Mouse (Mus musculus) liver, adult 2 months (tissue): ENCODE data around the gene Tor1aip1. TPM values are rescaled to one million over a fixed set of nuclear protein-coding genes. Genes with fewer than 3 reads are reported as not detected.
A peak's percentile ranks its signal among the peaks of the same experiment; 100 is the strongest.

Experiments
- DNase-seq: peaks from one replicate; pipeline ENCODE4 v3.0.0-alpha.2; 2011; ENCODE audit warnings: low read depth, low spot score; ENCODE audit errors: extremely low read depth
- H3K27ac ChIP-seq: fragments of 200-500 bp; replicated peaks from 2 replicates; pipeline ENCODE4 v1.5.1; 2012; ENCODE audit warnings: low read depth, mild to moderate bottlenecking, control low read depth, inconsistent platforms, low read length; ENCODE audit not compliant: insufficient read depth
- H3K27me3 ChIP-seq: fragments of 200-500 bp; 2 replicates; pipeline ENCODE4 v1.6.1; 2012; ENCODE audit warnings: mild to moderate bottlenecking, moderate library complexity, low read length, inconsistent platforms; ENCODE audit not compliant: control insufficient read depth, insufficient read depth
- H3K36me3 ChIP-seq: fragments of 200-500 bp; 2 replicates; pipeline ENCODE4 v1.6.1; 2012; ENCODE audit warnings: low read length, inconsistent platforms; ENCODE audit not compliant: control insufficient read depth, insufficient read depth
- H3K4me1 ChIP-seq: fragments of 200-500 bp; 2 replicates; pipeline ENCODE4 v1.6.1; 2011; ENCODE audit warnings: low read length; ENCODE audit not compliant: control insufficient read depth, insufficient read depth
- H3K4me3 ChIP-seq: fragments of 200-500 bp; 2 replicates; pipeline ENCODE4 v1.5.1; 2011; ENCODE audit warnings: low read depth, mild to moderate bottlenecking, control low read depth, low read length, moderate library complexity; ENCODE audit not compliant: insufficient read depth
- H3K79me2 ChIP-seq: fragments of 200-500 bp; 2 replicates; pipeline ENCODE4 v1.6.1; 2012; ENCODE audit warnings: inconsistent platforms, mild to moderate bottlenecking, low read length, moderate library complexity; ENCODE audit not compliant: control insufficient read depth, insufficient read depth
- H3K9ac ChIP-seq: fragments of 200-500 bp; 2 replicates; pipeline ENCODE4 v1.6.1; 2012; ENCODE audit warnings: low read depth, mild to moderate bottlenecking, control low read depth, inconsistent platforms, low read length
- CTCF ChIP-seq: fragments of 200-500 bp; IDR thresholded peaks from 2 replicates; pipeline ENCODE4 v1.5.1; 2011; ENCODE audit warnings: low read depth, low read length, control low read depth
- POLR2A ChIP-seq: fragments of 200-500 bp; IDR thresholded peaks from 2 replicates; pipeline ENCODE4 v1.6.1; 2011; ENCODE audit warnings: low read length, control low read depth; ENCODE audit not compliant: insufficient read depth; ENCODE audit errors: extremely low read depth
- WGBS: fragments of 180-500 bp; shearing (Covaris S2); methylation state at CpG from one replicate; pipeline ENCODE4 v1.1.7; 2018; 5-methylcytosine and 5-hydroxymethylcytosine counted together
- polyA plus RNA-seq: library from polyadenylated mRNA; depleted of rRNA; stranded (reverse); fragments of >200 nt; gene quantifications from 2 replicates; pipeline ENCODE4 v1.2.3, GENCODE M21; 2012; rRNA removed
- total RNA-seq: library from RNA; depleted of rRNA; stranded (reverse); fragments of >200 nt; gene quantifications from 2 replicates; pipeline ENCODE4 v1.2.3, GENCODE M21; 2014; rRNA removed

Tor1aip1 gene
- total and polyA plus RNA-seq, 2 experiments, result 25.7 to 26.4 TPM

GRCm38 (mm10) chr1:155987625-155988024 is 48.7 kb downstream of the Tor1aip1 start:
- H3K36me3 ChIP-seq, result no peaks in the 10 kb centered on the region
- no peak for DNase-seq
- TF ChIP-seq CTCF (no peak), POLR2A (no peak)
- H3K27me3 ChIP-seq, result no peaks in the 10 kb centered on the region
- H3K27ac ChIP-seq, result no peak overlapping the region
- WGBS, result 99% methylated on average over 2 of the region's 2 CpGs
- no peak overlapping the region for H3K9ac ChIP-seq
- H3K4me1 ChIP-seq, result no peaks in the 10 kb centered on the region
- H3K4me3 ChIP-seq, result no peak overlapping the region
- H3K79me2 ChIP-seq, result no peaks in the 10 kb centered on the region

DNA sequence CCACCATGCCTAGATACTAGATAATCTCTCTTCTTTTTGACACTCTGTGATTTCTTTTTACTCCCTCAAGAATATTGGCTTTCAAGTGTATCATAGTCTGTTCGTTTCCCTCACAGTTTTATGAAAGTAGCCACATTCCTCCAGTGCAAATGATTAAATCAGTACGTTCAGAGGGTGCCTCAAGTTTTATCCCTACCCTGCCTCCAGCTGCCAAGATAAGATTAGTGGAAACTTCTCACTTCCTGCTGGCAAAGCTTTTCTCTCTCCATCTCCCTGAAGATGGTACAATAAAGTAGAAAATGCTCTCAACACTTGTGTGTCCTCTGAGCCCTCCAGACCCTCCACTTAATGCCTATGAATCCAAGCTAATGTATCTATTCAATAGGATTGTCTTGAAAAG is 61.3 kb downstream of the Tor1aip1 start:
- no peak overlapping the region for H3K9ac ChIP-seq
- H3K36me3 ChIP-seq, result no peaks in the 10 kb centered on the region
- WGBS, result 70% methylated on average over 2 of the region's 2 CpGs
- no peaks in the 10 kb centered on the region for H3K4me1 ChIP-seq
- no peak overlapping the region for H3K27ac ChIP-seq
- H3K4me3 ChIP-seq, result no peak overlapping the region
- peaks cover 7% of the 10 kb centered on the region; the same call in 1 of the 2 replicates for H3K79me2 ChIP-seq
- DNase-seq, result no peak
- H3K27me3 ChIP-seq, result no peaks in the 10 kb centered on the region
- TF ChIP-seq CTCF (no peak), POLR2A (no peak)

DNA sequence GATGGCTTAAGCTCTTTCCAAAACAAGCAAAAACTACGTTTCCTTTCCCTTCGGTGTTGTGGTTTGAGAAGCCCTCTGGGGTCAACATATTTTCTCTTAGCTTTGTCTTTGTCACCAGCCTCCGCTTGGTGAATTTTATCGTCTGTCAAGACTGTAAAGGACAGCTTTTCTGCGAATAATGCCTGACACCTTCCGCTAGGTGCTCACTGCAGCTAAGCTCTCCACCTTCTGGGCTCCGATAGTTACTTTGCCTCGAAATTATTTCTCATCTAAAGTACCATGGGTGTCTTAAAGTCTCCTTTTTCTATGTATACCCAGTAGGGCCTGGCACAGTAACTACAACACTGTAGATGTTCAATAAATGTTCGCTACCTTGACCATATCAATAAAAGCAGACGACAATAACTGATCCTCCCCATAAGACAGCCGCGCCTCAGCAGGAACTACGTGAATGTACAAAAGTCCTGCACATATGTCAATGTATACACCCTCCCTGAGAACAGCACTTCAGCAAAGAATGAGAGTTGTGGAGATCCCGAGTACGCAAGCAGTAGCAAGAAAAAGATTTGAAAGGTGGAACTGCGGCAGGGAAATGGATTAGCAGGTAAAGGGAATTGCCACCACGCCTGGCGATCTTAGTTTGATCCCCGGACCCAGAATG is 62.4 kb downstream of the Tor1aip1 start:
- WGBS, result 5% methylated on average over 19 of the region's 19 CpGs
- no peaks in the 10 kb centered on the region for H3K27me3 ChIP-seq
- H3K27ac ChIP-seq, result peak overlapping the region; percentile 88
- no peak for DNase-seq
- peaks cover 2% of the 10 kb centered on the region for H3K4me1 ChIP-seq
- TF ChIP-seq POLR2A (no peak), CTCF (peak; percentile 13; the same call in 1 of the 2 replicates)
- peak overlapping the region; percentile 73 for H3K4me3 ChIP-seq
- no peaks in the 10 kb centered on the region for H3K36me3 ChIP-seq
- H3K79me2 ChIP-seq, result peaks cover 15% of the 10 kb centered on the region; the same call in 1 of the 2 replicates
- H3K9ac ChIP-seq, result peak overlapping the region; percentile 79

- no peaks in the 10 kb centered on the region for H3K36me3 ChIP-seq
- TF ChIP-seq CTCF, result no peak
- peak; percentile 72 for TF ChIP-seq POLR2A
- 0% methylated on average over 48 of the region's 57 CpGs for WGBS
- H3K27me3 ChIP-seq, result no peaks in the 10 kb centered on the region
- H3K27ac ChIP-seq, result peak within 1 kb of the TSS; percentile 88
- H3K4me1 ChIP-seq, result peaks cover 2% of the 10 kb centered on the region
- peak within 1 kb of the TSS; percentile 98 for H3K9ac ChIP-seq
- DNase-seq, result peak; percentile 91
- peak within 1 kb of the TSS; percentile 78 for H3K4me3 ChIP-seq
- H3K79me2 ChIP-seq, result peaks cover 20% of the 10 kb centered on the region; the same call in 1 of the 2 replicates
Observed at GRCm38 (mm10) chr1:155973068-155973718, 63.1 kb downstream of the Tor1aip1 start, which contains the start of gene Cep350. Gene Cep350, minus strand, starts transcription at chr1:155973255.

- peak; percentile 63 for DNase-seq
- peak overlapping the region; percentile 98 for H3K9ac ChIP-seq
- H3K27ac ChIP-seq, result peak overlapping the region; percentile 78
- peak overlapping the region; percentile 78 for H3K4me3 ChIP-seq
- TF ChIP-seq CTCF, result no peak
- no peak for TF ChIP-seq POLR2A
- peaks cover 26% of the 10 kb centered on the region; the same call in 1 of the 2 replicates for H3K79me2 ChIP-seq
- H3K4me1 ChIP-seq, result peaks cover 5% of the 10 kb centered on the region
- no peaks in the 10 kb centered on the region for H3K27me3 ChIP-seq
- WGBS, result under 1% methylated on average over 50 of the region's 51 CpGs
- H3K36me3 ChIP-seq, result no peaks in the 10 kb centered on the region
Observed at GRCm38 (mm10) chr1:155972146-155973067, 63.9 kb downstream of the Tor1aip1 start.

Other genes starting within 250 kb of the Tor1aip1 start
- 221 and 249 TPM in 2 replicates for gene Qsox1, start 223.6 kb downstream of the Tor1aip1 start, total RNA-seq
- gene Qsox1, start 223.6 kb downstream of the Tor1aip1 start, polyA plus RNA-seq, result 475 and 543 TPM in 2 replicates
- gene Cep350, start 63.2 kb downstream of the Tor1aip1 start, total RNA-seq, result 11.7 and 15.2 TPM in 2 replicates
- 2.3 and 2.4 TPM in 2 replicates for gene Cep350, start 63.2 kb downstream of the Tor1aip1 start, polyA plus RNA-seq
- gene Tor1aip2, start 1.1 kb downstream of the Tor1aip1 start, total RNA-seq, result 110 and 118 TPM in 2 replicates
- gene Tor1aip2, start 1.1 kb downstream of the Tor1aip1 start, polyA plus RNA-seq, result 82.6 and 90.2 TPM in 2 replicates
- gene Fam163a, start 168.5 kb upstream of the Tor1aip1 start, total RNA-seq, result not detected in 2 replicates
- 0.02 TPM in 1 of 2 replicates, not detected in the other for gene Fam163a, start 168.5 kb upstream of the Tor1aip1 start, polyA plus RNA-seq